Comparison of ENCODE assay signal across 29 mouse cellular contexts in genomic region chr16:96973300-96973699, GRCm38 (mm10).
DNase-seq lines count a peak whose midpoint lies in the region; ATAC-seq and TF ChIP-seq lines count a peak whose summit lies in the region.
"Had no signal": no experiment of that assay in that cellular context is flagged by ENCODE, and none has a peak within 500 bp of the region (broad histone marks: within the 10 kb centered on the region; RNA-seq: fewer than 3 reads in every experiment).

No protein-coding gene starts in this region.

- 0 out of 4 replicates have a peak, but pooled peaks of 1 of the 2 experiments have one; percentile 5 for TF ChIP-seq CTCF in CH12.LX (conservative IDR thresholded peaks at IDR 0.05 in 1 of 2, IDR thresholded peaks at IDR 0.05 in 1 of 2; ENCODE audit: low read depth in 2 of 2, low read length in 2 of 2)
- no peak for TF ChIP-seq CTCF in brain, embryonic 14.5 days (IDR thresholded peaks at IDR 0.05; ENCODE audit: borderline replicate concordance, extremely low read depth, insufficient read depth, insufficient read length)

- no peak overlapping the region for H3K9ac ChIP-seq in hindbrain, embryonic 14.5 days
- H3K9ac ChIP-seq in hindbrain, embryonic 12.5 days, result no peak overlapping the region
- no peak overlapping the region for H3K9ac ChIP-seq in CH12.LX (ENCODE audit: insufficient read depth, low read depth)
- no peak overlapping the region for H3K9ac ChIP-seq in midbrain, embryonic 15.5 days
- H3K9ac ChIP-seq: embryonic facial prominence, embryonic 13.5 days; forebrain, embryonic 12.5 days; forebrain, embryonic 15.5 days; heart, embryonic 12.5 days; heart, embryonic 15.5 days; intestine, embryonic 15.5 days had no signal

- ATAC-seq in hindbrain, embryonic 14.5 days (ENCODE audit: low FRiP score), result no peak
- no peak for ATAC-seq in hindbrain, embryonic 12.5 days (ENCODE audit: low FRiP score)
- ATAC-seq in midbrain, embryonic 15.5 days (replicated peaks), result no peak
- ATAC-seq in megakaryocyte progenitor cell, adult 5-6 weeks (replicated peaks; ENCODE audit: poor library complexity), result no peak
- ATAC-seq: CD4-positive, CD25-positive, alpha-beta regulatory T cell, adult 4 months; forebrain, embryonic 15.5 days; intestine, embryonic 15.5 days; Patski had no signal

- no peaks in the 10 kb centered on the region for H3K9me3 ChIP-seq in hindbrain, embryonic 14.5 days (ENCODE audit: control insufficient read depth, low read length)
- no peaks in the 10 kb centered on the region for H3K9me3 ChIP-seq in hindbrain, embryonic 12.5 days (replicated peaks)
- H3K9me3 ChIP-seq in CH12.LX (replicated peaks; ENCODE audit: low read length), result no peaks in the 10 kb centered on the region
- no peaks in the 10 kb centered on the region for H3K9me3 ChIP-seq in midbrain, embryonic 15.5 days
- H3K9me3 ChIP-seq: embryonic facial prominence, embryonic 10.5 days; embryonic facial prominence, embryonic 13.5 days; forebrain, embryonic 12.5 days; forebrain, embryonic 15.5 days; heart, embryonic 12.5 days; heart, embryonic 15.5 days; intestine, embryonic 15.5 days had no signal

- H3K36me3 ChIP-seq in hindbrain, embryonic 14.5 days (replicated peaks; ENCODE audit: control insufficient read depth, insufficient read depth), result no peaks in the 10 kb centered on the region
- no peaks in the 10 kb centered on the region for H3K36me3 ChIP-seq in hindbrain, embryonic 12.5 days
- H3K36me3 ChIP-seq in CH12.LX (replicated peaks in 1 of 2; ENCODE audit: control insufficient read depth in 1 of 2, insufficient read depth in 1 of 2, low read length in 1 of 2), result no peaks in the 10 kb centered on the region
- no peaks in the 10 kb centered on the region for H3K36me3 ChIP-seq in midbrain, embryonic 15.5 days (replicated peaks)
- H3K36me3 ChIP-seq: embryonic facial prominence, embryonic 10.5 days; embryonic facial prominence, embryonic 13.5 days; forebrain, embryonic 12.5 days; forebrain, embryonic 15.5 days; heart, embryonic 12.5 days; heart, embryonic 15.5 days; intestine, embryonic 15.5 days had no signal

- DNase-seq in hindbrain, embryonic 14.5 days (ENCODE audit: low spot score), result peak; percentile 40
- DNase-seq in CH12.LX (ENCODE audit: extremely low read depth), result no peak
- DNase-seq in brain, embryonic 14.5 days (ENCODE audit: low read depth), result peak; percentile 61
- DNase-seq in left cerebral cortex, postnatal 4 days, result no peak
- DNase-seq in cerebellum, postnatal 10 days, result no peak
- DNase-seq: adrenal gland, postnatal 10 days; adrenal gland, postnatal 36 days; cerebellum, adult 11 months; cerebellum, adult 2 months; cerebellum, adult 9-11 months; cerebellum, postnatal 36 days; embryo, embryonic 11 days; gastrocnemius, postnatal 25 days; heart, adult 18-20 months; heart, postnatal 10 days; heart, postnatal 4 days had no signal

- H3K27ac ChIP-seq in hindbrain, embryonic 14.5 days, result peak overlapping the region; percentile 66
- no peak overlapping the region for H3K27ac ChIP-seq in hindbrain, embryonic 12.5 days
- no peak overlapping the region for H3K27ac ChIP-seq in CH12.LX (ENCODE audit: insufficient read depth, low read depth)
- peak overlapping the region; percentile 62 for H3K27ac ChIP-seq in midbrain, embryonic 15.5 days
- H3K27ac ChIP-seq: embryonic facial prominence, embryonic 10.5 days; embryonic facial prominence, embryonic 13.5 days; forebrain, embryonic 12.5 days; forebrain, embryonic 15.5 days; heart, embryonic 15.5 days; intestine, embryonic 15.5 days had no signal

- WGBS in hindbrain, embryonic 14.5 days, result 29% methylated on average over 7 of the region's 7 CpGs
- WGBS in hindbrain, embryonic 12.5 days, result 46% methylated on average over 7 of the region's 7 CpGs
- WGBS in midbrain, embryonic 15.5 days, result 39% methylated on average over 7 of the region's 7 CpGs

- dilution Hi-C loops in CH12.LX (cut with MboI; ENCODE audit: extremely low pct_ligation_motif_present, extremely low pct_unique_long_range_greater_than_20kb, low sequenced_read_pairs), result no loop called here

- no peaks in the 10 kb centered on the region for H3K79me2 ChIP-seq in CH12.LX (replicated peaks; ENCODE audit: control insufficient read depth, extremely low read depth, insufficient read depth, poor library complexity, severe bottlenecking)

- in situ Hi-C loops in CH12.LX (cut with MboI; ENCODE audit: low pct_ligation_motif_present, low pct_unique_long_range_greater_than_20kb, low sequenced_read_pairs), result no loop called here

- H3K4me1 ChIP-seq in hindbrain, embryonic 14.5 days (replicated peaks; ENCODE audit: control insufficient read depth, insufficient read depth, low read length), result peaks cover 21% of the 10 kb centered on the region
- H3K4me1 ChIP-seq in hindbrain, embryonic 12.5 days, result peaks cover 5% of the 10 kb centered on the region; the same call in 1 of the 2 replicates
- H3K4me1 ChIP-seq in CH12.LX (ENCODE audit: control insufficient read depth in 1 of 2, insufficient read depth in 2 of 2), result peaks cover 0 to 11% of the 10 kb centered on the region in 2 experiments; a peak in 2 of 4 replicates
- peaks cover 55% of the 10 kb centered on the region for H3K4me1 ChIP-seq in midbrain, embryonic 15.5 days
- H3K4me1 ChIP-seq: embryonic facial prominence, embryonic 10.5 days; embryonic facial prominence, embryonic 13.5 days; heart, embryonic 15.5 days; intestine, embryonic 15.5 days had no signal

- H3K4me3 ChIP-seq in hindbrain, embryonic 14.5 days (replicated peaks; ENCODE audit: low read length), result no peak overlapping the region
- H3K4me3 ChIP-seq in hindbrain, embryonic 12.5 days, result no peak overlapping the region
- H3K4me3 ChIP-seq in CH12.LX (replicated peaks in 1 of 3; ENCODE audit: low read depth in 2 of 3, low read length in 2 of 3, poor library complexity in 1 of 3), result no peak overlapping the region
- H3K4me3 ChIP-seq in midbrain, embryonic 15.5 days, result no peak overlapping the region
- H3K4me3 ChIP-seq: embryonic facial prominence, embryonic 10.5 days; embryonic facial prominence, embryonic 13.5 days; erythroblast, embryonic 14.5 days; forebrain, embryonic 12.5 days; forebrain, embryonic 15.5 days; heart, embryonic 12.5 days; heart, embryonic 15.5 days; intestine, embryonic 15.5 days had no signal

- intact Hi-C loops in left cerebral cortex, postnatal 4 days (cut with DNase I), result no loop called here

- TF ChIP-seq RAD21 in CH12.LX (IDR thresholded peaks at IDR 0.05; ENCODE audit: low read depth, low read length), result no peak

- H3K4me2 ChIP-seq in hindbrain, embryonic 14.5 days (replicated peaks), result no peak overlapping the region
- H3K4me2 ChIP-seq in hindbrain, embryonic 12.5 days (replicated peaks), result no peak overlapping the region
- H3K4me2 ChIP-seq in CH12.LX (ENCODE audit: insufficient read depth, low read depth, poor library complexity, severe bottlenecking), result peak overlapping the region; percentile 12
- H3K4me2 ChIP-seq in midbrain, embryonic 15.5 days, result no peak overlapping the region
- H3K4me2 ChIP-seq: embryonic facial prominence, embryonic 13.5 days; forebrain, embryonic 12.5 days; forebrain, embryonic 15.5 days; heart, embryonic 12.5 days; heart, embryonic 15.5 days; intestine, embryonic 15.5 days had no signal

- no peak for TF ChIP-seq EP300 in CH12.LX (IDR thresholded peaks at IDR 0.05; ENCODE audit: low read length)

- H3K27me3 ChIP-seq in hindbrain, embryonic 14.5 days (ENCODE audit: control insufficient read depth, insufficient read depth, low read length), result no peaks in the 10 kb centered on the region
- H3K27me3 ChIP-seq in hindbrain, embryonic 12.5 days, result no peaks in the 10 kb centered on the region
- H3K27me3 ChIP-seq in CH12.LX (replicated peaks), result no peaks in the 10 kb centered on the region
- no peaks in the 10 kb centered on the region for H3K27me3 ChIP-seq in midbrain, embryonic 15.5 days (replicated peaks)
- H3K27me3 ChIP-seq: embryonic facial prominence, embryonic 13.5 days; forebrain, embryonic 12.5 days; forebrain, embryonic 15.5 days; heart, embryonic 12.5 days; heart, embryonic 15.5 days; intestine, embryonic 15.5 days; Patski had no signal

- TF ChIP-seq POLR2A in CH12.LX (IDR thresholded peaks at IDR 0.05; ENCODE audit: low read depth, low read length), result no peak
- TF ChIP-seq POLR2A in brain, embryonic 14.5 days (IDR thresholded peaks at IDR 0.05; ENCODE audit: borderline replicate concordance, extremely low read depth, insufficient read depth, insufficient read length, poor library complexity, severe bottlenecking), result no peak

TF ChIP-seq in CH12.LX, 34 proteins besides CTCF, POLR2A, EP300 and RAD21:
- TF ChIP-seq MAZ (IDR thresholded peaks at IDR 0.05; ENCODE audit: low read depth, low read length) (no peak), ZMIZ1 (IDR thresholded peaks at IDR 0.05; ENCODE audit: low read depth, low read length) (no peak), TBP (conservative IDR thresholded peaks at IDR 0.05; ENCODE audit: low read depth, low read length) (no peak), JUN (IDR thresholded peaks at IDR 0.05; ENCODE audit: insufficient read depth, low read depth, low read length) (no peak), GABPA (IDR thresholded peaks at IDR 0.05; ENCODE audit: insufficient replicate concordance, low read depth, low read length) (no peak), ELF1 (IDR thresholded peaks at IDR 0.05; ENCODE audit: low read depth, low read length) (no peak), ETS1 (conservative IDR thresholded peaks at IDR 0.05; ENCODE audit: low read depth, low read length) (no peak), ZC3H11A (IDR thresholded peaks at IDR 0.05; ENCODE audit: low read depth, low read length) (no peak), SMC3 (IDR thresholded peaks at IDR 0.05; ENCODE audit: low read depth, low read length) (no peak; the same call in 1 of the 2 replicates), RCOR1 (conservative IDR thresholded peaks at IDR 0.05; ENCODE audit: low read depth, low read length) (no peak), MXI1 (IDR thresholded peaks at IDR 0.05; ENCODE audit: low read depth, low read length) (no peak), HCFC1 (IDR thresholded peaks at IDR 0.05; ENCODE audit: low read depth, low read length) (no peak), ZKSCAN1 (IDR thresholded peaks at IDR 0.05; ENCODE audit: borderline replicate concordance, low read depth, low read length) (no peak), ZNF384 (IDR thresholded peaks at IDR 0.05; ENCODE audit: low read depth, low read length) (no peak), MYC (IDR thresholded peaks at IDR 0.05; ENCODE audit: low read depth, low read length) (no peak), PAX5 (IDR thresholded peaks at IDR 0.05; ENCODE audit: low read length) (no peak), MEF2A (IDR thresholded peaks at IDR 0.05; ENCODE audit: borderline replicate concordance, low read depth, low read length) (no peak), UBTF (IDR thresholded peaks at IDR 0.05; ENCODE audit: low read depth, low read length) (no peak), CHD1 (IDR thresholded peaks at IDR 0.05; ENCODE audit: low read depth, low read length) (no peak)
TF ChIP-seq in CH12.LX: peak in this region for 0.

Comparison
In these comparisons a context has a peak if more than half of its experiments do, and no peak if none do; other contexts are left out.
1. H3K27ac ChIP-seq: peak in hindbrain, embryonic 14.5 days (single experiment) and midbrain, embryonic 15.5 days (single experiment); none in hindbrain, embryonic 12.5 days (single experiment) and CH12.LX (single experiment).
2. DNase-seq: peak in hindbrain, embryonic 14.5 days (single experiment) and brain, embryonic 14.5 days (single experiment); none in CH12.LX (single experiment), left cerebral cortex, postnatal 4 days (single experiment) and cerebellum, postnatal 10 days (0 of 2).